Mouse (Mus musculus) liver, adult 2 months (tissue): Measurements from ENCODE around the gene Slc6a4.

Experiments
- CTCF ChIP-seq: fragments of 200-500 bp; IDR thresholded peaks from 2 replicates; pipeline ENCODE4 v1.5.1; 2011; ENCODE audit warnings: low read depth, low read length, control low read depth
- POLR2A ChIP-seq: fragments of 200-500 bp; IDR thresholded peaks from 2 replicates; pipeline ENCODE4 v1.6.1; 2011; ENCODE audit warnings: low read length, control low read depth; ENCODE audit not compliant: insufficient read depth; ENCODE audit errors: extremely low read depth

DNA sequence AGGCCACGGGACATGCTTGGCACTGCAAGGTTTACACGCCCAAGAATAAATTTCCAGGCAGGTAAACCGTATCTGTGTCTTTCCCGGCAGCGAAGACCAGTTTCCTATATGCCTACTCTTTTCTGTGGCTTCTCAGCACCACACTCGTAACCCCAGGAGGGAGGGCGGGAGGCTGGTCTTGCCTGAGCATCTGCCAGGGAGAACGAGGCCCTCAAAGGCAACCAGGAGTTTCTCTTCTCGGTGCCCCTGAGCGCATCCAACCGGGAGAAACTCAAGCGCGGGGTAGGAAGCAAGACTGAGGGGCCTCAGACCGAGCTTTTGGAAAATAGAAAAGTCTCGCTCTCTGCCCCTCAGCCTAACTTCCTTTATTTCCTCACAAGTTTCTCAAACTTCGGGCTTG, 79.4 kb downstream of the Slc6a4 start:
- no peak for TF ChIP-seq POLR2A
- no peak for TF ChIP-seq CTCF
